Mouse (Mus musculus): ENCODE measurements at regions not wholly inside any gene's neighbourhood (a gene's known extent, or its start where the extent isn't known, plus 50 kb on each side); places are given as distances from the start of the nearest gene placed in this dataset.

DNA sequence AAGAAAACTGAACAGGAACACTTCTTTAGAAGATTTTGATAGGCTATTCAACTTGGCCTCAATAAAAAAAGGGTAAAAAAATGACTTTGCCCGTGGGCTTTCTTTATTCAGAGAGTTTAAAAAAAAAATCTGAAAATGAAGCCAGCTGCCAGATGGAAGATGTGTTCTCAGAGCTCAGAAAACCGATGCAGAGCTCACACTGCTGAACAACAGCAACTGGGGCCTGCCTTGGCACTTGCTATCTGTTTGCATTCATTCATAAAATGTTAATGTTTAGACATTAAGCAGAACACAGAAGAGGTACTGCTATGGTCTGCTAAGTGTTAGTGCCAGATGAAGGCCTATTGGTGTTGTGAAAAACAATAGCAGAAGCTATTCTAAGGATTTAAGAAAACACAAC, 173.8 kb upstream of the Smc2 start:
- TF ChIP-seq CTCF (IDR thresholded peaks at IDR 0.05; ENCODE audit: extremely low read depth, insufficient read depth, low read length) (no peak), POLR2A (IDR thresholded peaks at IDR 0.05; ENCODE audit: extremely low read depth, insufficient read depth, low read length) (no peak)

All from cortical plate, adult 2 months (tissue).